Mouse (Mus musculus) urinary bladder, postnatal 4 days (tissue): ENCODE data around the gene Asb16.
A peak's percentile ranks its signal among the peaks of the same experiment; 100 is the strongest.

Experiments used
- DNase-seq, 2 experiments: peaks; one replicate each; pipeline ENCODE4 v3.0.0; 2021 to 2022; ENCODE audit warnings: low spot score in 2 of 2

Gene Asb16

DNA sequence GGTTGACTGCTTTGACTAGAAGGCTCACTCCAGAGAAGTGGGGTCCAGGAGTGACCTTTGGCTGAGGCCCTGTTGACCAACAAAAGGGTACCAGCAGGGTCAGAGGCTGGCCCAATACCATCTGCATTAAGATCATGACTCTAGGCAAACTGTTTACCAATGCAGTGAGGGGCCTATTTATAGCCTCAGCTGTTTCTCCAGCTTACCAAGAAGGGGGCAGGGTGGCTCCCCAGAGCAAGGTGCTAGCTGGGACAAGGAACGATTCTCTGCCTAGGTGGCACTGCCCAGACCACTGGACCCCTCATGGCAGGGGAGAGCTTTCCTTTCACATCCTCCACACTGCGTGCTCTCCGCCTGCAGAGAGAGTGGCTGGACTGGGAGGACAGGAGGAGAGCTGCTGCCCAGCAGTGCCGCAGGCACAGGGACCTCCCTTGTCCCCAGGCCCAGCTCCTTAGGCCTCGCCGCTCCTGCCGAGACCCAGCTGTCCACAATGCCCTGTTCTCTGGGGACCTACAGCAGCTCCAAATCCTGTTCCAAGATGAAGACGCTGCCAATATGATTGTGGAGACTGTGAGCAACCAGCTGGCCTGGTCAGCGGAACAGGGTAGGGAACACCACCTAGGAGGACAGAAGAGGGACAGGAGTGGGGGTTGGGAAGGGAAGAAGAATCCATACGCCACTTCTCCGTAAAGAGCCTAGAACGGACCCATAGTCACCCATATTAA is at the start of gene Asb16:
Gene Asb16, plus strand, starts transcription at position 224 of the 725 bp plus-strand sequence.
- no peak for DNase-seq

DNA sequence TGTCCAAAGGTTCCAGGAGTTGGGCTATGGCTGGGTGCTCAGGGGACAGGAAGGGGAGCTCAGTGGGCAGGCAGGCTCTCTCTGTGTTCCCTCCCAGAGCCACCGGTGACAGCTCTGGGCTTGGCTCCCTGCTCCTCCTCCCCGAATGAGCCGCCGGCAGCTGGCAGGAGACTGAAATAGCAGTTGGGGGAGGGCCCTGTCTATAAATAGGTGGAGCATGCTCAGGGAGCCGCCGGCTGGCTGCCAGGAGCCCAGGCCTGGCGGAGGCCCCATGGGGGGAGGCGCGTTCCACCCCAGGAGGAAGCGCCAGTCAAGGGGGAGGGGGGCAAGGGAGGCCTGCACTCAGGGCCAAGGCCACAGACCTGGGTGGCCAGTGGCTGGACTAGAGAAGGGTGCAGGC is 49.8 kb upstream of the Asb16 start:
- peak; percentile 93 to 94 for DNase-seq

DNA sequence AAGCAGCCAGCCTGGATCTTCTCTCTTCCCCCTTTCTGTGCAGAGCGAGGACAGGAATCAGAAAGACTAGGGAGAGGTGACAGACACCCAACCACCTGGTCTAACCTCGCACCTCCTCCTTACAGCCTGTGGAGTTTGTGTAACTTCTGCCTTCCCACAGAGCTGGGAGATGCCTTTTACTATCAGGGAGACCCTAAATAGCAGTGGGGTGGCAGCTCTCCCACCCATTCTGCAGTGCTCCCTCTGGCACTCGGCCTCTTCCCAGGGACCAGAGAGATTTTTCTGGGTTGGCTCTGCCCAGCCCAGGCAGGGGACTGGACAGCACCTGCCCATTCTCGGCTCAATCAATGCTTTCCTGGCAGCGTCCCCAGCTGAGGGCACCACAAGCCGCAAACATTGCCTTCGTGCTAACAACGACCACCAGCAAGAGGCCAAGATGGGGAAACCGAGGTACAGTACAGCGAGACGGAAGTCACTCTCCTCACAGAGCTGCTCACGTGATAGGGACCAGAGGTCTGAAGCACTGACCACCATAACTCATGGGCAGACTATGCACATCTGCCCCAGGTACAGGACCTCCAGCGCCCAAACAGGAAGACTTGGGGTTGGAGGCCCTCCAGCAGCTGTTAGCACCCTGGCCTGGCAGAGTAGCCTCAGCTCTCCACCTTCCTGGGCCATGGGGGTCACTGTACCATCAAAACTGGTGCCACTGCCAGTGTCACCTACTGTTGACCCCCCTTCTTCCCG is 49.1 kb upstream of the Asb16 start:
- no peak for DNase-seq

DNA sequence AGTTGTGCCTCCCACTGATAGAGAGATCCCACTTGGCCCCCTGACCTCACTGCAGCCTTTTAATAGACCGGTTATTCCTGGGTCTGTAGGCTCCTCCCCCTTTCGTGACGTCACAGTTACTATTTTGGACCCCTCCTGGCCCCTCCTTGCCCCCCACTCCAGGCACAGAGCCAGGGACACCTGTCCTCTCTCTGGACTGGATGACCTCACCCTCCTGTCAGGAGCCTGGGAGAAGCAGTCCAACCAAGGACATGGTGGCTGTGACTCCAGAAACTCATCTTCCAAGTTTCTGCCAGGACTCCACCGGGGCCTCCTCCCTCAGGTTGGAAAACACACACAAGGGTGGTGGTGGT is 48.6 kb upstream of the Asb16 start:
- no peak for DNase-seq

DNA sequence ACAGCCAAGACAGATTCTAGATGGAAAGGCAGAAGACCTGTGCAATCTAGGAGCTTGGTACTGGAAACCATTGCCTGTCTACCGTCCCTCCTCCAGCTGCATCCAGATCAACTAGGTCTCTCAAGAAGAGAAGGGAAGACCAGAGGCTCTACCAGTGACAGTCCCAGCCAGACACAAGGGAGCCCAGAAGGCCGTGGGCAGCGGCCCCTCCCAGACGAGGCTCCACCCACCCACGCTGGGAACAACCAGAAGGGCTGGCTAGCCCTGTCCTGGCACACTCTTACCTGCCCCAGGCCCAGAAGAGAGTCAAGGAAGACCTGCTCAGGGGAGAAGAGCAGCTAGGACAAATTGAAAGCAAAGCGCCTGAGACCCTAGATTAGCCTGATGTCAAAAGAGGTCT is 48.1 kb upstream of the Asb16 start:
- no peak for DNase-seq

DNA sequence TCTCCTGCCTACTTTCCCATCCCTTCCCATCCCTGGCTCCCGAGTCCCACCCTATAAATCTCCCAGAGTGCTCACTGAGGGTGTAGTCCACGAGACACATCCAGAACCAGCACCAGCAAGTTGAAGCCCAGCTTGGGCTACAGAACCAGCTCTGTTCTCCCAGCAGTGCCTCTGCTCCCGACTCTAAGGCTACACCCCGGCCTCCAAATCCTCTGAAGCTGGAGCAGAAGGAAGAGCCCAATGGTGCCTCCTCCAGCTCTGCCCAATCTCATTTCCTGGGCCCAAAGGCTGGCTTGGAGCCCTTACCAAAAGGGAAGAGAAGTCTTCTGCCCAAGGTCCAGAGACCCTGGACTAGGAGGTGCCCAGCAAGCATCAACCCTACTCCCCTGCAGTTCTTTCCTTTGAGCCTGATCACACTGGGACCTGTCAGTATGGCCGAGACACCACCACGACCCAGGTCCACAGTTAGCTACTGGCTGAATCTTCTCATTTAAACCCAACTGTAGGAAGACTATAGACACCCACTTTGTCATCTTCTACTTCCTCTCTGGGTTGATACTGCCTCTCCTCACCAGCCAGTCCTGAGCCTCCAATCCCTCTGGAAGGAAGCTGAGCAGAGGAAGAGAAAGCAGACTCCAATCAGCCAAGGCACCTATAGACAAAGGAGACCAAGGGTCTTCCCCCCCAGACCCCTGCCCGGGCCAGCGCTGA is 47.1 kb upstream of the Asb16 start:
- no peak for DNase-seq

DNA sequence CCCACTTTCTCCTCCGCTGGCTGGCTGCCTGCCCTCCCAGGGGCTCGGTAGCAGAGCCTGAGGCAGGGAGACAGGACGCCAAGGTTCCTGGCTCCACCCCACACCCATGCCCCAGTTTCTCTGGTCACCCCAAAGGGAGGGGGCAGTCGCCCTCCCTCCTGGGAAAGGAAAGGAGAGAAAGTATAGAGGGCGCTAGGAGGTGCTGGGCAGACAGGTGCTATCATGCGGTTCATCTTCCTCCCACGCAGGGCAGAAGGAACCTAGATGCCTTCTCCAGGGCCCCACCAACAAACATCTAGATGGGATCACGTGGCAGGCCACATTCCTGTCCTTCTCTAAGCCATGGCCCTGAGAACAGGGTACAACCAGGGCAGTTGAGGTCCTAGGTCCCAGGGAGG is 46.6 kb upstream of the Asb16 start:
- DNase-seq = no peak

DNA sequence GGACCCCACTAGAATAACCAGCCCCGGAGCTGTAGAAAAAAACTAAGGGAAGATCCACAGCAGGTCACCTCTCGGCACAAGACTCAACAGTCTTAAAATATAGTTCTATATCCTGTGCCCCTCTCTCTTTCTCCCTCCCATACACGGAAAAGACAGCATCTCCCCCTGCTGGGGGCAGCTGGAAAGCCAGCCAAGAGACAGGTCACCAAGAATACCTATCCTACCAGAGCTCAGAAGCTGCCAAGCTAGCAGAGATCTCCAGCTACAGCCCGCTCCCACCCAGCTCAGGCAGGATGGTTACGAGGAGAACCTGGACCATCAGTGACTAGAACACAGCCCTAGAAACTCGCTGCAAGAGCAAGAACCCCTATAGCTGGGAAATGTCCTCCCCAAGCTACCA is 45.4 kb upstream of the Asb16 start:
- no peak for DNase-seq

DNA sequence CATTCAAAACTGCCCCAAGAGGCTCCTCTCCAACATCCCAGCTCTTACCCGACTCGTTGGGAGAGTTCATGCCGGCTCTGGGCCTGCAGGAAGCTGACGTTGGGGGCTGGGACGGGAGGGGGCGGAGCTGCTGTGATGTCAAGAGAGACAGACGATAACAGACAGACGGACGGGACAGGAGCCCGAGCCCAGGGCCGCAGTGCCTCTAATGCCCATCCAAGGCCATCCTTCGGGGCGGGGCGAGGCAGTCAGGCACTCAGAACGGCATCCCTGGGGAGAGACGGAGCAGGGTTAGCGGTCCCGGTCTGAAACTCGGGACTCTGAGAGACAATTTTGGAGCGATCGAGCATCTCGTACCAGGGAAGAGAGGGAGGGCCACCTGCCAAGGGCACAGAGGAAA is 43.9 kb upstream of the Asb16 start:
- no peak for DNase-seq

DNA sequence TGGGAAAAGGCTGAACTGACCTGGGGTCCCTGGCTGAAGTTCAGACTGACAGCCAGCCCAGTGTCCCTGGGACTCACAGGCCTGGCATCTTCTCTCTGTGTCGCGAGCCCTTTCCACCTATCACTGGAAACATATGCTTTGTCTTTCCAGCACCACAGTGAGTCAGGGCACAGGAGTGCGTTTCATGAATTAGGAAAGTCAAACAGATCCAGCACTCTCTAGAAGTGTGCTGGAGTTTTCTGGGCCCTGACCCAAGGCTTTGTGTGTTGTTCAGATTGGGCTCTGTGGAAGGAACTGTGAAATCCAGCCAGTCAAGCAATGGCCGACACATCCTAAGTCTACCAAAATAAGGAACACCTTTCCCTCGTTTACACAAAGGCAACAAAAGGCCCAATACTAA is 43.3 kb upstream of the Asb16 start:
- DNase-seq = no peak

DNA sequence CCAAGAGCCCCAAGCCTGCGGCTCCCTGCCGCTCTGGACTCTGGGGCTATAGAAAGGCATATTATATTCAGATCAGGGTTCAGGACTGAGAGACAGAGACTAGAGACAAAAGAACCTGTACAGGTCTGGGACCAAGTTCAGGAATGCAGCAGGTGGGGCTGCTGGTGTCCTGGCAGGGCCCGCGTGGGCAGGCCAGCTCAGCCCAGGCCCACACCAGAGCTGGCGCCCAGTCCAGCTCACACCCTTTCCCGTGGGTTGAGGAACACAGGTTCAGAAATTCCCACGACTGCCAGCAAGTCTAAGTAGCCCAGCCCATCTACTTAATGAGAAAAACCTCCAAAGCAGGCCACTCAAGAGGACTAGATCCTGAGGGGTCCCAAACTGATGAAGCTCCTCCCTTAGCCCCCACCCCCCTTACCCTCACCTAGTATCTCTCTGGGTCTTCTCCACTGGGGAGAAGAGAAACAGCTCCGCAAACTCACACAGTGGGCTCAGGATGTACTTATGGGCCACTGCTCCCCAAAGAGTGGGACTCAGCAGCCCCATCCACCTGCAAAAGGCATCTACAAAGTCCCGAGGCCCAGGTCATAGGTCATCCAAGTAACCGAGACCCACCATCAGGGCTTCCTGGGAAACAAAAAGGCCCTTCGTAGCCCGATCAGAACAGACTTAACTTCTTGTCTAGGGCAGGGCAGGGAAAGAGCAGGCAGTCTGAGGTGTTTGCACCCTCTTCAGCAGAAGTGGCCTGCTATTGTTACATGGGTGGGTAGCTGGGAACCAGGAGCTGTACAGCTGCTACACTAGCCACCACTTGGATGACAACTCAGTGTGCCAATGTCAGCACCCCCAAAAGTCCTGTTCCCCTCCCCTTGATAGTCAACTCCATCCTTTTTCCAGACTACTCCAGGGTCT is 42.2 kb upstream of the Asb16 start:
- DNase-seq = no peak

DNA sequence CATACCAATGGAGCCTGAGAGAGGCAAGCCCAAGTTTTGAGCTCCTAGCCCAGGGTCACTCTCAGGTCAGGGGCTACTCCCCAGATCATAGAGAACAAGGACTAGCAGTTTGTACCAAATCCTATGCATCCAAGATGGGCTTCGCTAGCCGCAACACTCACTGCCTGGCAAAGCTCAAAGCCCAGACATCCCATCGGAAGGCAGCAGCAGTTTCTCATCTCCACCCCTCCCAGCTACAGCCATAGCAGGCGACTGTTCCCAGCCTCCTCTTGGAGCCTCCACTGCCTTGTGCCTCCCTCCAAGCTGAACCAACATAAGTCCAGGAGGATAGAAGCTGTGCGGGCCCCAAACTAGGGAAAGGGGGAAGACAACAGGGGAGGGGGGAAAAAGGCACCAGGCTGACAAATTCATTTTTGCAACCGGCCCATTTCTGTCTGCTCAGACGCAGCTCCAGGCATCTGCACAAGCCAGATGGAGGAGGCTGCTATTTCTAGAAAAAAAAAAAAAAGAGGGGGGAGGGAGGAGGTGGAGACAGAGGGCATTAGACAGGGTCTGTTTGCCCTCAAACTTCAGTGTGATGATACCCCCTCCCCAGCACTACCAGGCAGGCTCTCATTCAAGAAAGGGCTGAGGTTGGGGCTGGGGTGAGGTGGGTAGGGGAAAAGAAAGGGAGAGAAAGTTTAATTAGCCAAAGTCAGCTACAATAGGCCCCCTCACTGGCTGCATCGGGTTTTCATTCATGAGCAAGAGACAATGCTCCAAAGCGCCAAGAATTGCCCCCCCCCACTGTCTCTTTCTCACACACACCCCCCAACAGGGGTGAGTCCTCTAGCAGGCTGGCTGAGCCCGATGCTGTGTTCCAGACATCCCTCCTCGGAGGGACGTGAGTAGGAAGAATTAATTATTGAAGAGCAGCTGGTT is 41.0 kb upstream of the Asb16 start:
- DNase-seq = no peak

DNA sequence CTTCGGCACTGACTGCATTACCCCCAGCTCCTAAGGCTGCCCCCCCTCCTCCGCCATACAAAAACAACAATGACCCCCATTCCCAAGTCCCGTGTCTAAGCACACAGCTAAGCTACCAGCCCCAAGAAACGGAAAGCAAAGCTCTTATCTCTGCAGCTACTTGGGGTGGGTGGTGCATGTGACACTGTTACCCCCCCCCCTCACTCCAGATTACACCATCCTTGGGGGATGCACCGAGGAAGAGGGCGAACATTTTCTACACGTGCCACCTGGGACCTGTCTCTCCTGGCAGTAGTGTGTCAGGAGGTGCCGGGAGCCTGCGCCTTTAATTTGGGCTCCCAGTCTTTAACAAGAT is 40.4 kb upstream of the Asb16 start:
- no peak for DNase-seq

DNA sequence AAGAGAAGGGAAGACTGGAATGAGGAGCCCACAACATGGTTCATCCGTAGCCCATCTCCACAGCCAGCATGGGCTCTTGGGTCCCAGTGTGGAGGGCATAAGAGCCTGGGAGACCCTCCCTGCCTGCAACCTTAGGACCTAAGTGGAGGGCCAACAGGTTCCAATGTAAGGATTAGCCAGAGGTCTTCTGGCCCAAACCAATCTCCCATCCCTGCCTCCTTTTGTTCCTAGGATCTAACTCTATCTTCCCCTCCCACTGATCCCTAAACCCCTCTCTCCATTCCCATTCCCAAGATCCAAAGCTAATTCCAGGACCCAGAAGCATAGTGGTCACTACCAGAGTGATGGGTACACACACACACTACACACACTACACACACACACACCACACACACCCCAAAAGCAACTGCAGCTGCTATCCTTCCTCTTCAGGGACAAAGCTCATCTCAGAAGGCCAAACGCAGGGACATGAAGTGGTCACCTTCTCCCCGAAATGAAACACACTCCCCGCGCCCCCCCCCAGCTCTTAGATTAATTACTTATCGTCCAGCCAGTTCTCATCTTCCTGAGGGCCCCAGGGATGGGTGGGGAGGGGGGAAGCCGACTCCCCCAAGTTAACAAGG is 39.8 kb upstream of the Asb16 start:
- no peak for DNase-seq

DNA sequence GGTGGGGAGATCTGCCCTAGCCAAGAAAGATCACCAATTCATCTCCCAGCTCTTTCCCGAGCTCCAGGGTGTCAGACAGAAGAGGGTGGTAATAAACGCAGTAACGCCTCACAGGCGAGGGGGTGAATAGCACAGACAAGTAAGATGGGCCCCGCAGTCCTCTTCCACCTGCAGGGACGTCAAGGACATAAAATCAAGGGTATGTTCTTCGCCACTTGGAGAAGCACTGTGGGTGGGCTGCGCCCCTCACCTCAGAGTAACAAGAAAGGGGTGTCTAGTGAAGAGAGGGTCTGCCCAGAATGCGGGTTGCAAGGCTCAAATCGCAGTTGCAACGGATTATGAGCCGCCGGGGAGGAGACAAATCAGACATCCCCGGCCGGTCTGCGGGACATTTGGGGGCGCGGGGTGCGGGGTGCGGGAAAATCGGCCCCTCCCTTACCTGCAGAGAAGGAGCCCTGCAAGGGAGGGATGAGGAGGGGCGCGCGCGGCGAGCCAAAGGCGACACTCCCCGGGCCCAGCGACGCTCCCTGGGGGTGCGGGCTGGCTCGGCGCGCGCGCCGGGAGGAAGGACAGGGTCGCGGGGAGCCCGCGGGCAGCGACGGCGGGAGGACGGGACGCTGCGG is 39.1 kb upstream of the Asb16 start:
- DNase-seq = no peak

DNA sequence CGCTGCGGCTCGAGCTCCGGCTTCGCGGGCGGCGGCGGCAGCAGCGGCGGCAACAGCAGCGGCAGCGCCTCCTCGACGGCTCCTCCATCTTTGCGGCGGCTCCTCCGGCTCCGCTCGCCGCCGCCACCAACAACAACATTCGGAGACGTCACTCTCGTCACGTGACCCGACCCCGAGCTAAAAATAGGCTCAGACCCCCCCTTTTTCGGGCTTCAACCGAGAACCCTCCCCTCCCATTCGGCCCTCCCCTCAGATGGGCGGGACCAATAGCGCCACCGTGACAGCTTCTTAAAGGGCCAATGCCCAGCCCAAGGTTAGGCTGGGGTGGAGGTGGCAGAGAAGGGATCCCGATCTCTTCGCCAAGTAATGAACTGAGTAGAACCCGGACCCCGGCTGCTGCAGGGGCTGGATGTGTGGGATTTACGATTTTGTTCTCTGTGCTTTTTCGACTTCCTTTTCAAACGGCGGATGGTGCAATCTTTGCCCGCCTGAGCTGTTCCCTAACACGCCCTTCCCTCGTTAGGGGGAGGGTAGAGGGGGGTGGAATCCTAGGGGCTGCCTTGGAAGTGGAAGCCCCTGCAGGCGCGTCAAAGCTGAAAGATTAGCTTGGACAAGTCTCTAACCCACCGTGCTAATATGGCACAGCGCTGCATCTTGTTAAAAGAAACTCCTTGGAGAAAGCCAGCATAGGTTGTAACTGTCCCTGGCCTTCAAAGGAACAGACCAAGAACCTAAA is 38.4 kb upstream of the Asb16 start, which contains the start of gene Hdac5:
Gene Hdac5, minus strand, starts transcription at position 161 of the 736 bp plus-strand sequence.
- peak; percentile 94 to 99 for DNase-seq

DNA sequence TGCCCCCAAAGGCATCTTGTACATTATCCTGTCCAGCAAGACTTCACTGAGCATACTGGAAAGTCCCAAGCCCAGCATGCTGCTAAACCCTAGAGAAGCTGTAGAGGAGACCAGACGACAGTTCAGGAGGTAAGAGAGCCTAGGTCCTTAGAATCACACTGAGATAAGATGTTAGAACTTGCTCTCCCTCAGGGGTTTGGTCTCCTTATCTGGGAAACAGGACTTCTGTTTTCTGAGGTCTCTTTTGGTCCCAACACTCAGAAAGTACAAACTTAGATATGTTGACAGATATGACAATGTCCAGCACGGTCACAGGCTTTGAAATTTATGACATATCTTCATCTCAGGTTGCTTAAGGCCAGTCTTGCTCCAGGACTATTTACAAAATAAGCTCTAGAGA is 32.5 kb upstream of the Asb16 start:
- no peak for DNase-seq

DNA sequence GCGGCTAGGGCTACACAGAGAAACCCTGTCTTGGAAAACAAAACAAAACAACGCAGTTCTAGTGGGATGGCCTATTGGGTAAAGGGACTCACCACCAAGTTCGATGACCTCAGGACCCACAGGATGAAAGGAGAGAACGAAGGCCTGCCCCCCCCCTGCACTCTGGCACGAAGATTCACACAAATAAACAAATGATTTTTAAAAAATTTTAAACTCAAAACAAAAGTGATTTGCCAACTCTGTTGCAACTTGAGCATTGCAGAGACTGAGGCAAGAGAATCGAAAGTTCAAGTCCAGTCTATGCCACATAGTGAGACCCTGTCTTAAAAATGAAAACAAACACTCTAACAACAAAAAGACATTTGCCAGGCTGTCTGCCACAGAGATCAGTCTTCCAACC is 27.9 kb upstream of the Asb16 start:
- DNase-seq = no peak

DNA sequence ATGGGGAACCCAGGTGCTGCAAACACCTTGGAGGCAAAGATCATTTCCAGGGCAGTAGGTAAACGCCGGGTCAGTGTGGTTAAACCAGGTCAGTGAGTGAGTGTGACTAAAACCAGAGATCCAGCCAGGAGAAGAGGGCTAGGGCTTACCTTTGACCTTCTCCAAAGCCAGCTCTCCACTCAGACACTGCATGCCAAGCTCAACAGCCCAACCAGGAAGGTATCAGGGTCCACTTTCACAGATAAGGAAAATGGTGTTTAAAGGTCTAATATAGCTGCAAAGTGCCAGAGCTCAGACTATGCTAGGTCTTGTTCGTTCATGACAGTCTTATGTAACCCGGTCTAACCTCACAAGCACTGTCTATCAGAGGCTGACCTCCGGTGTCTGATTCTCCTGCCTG is 27.3 kb upstream of the Asb16 start:
- no peak for DNase-seq
